Mouse (Mus musculus): ENCODE measurements around the gene Gys2. TPM values are rescaled to one million over a fixed set of nuclear protein-coding genes. Genes with fewer than 3 reads are reported as not detected.
"Not testable (repeated sequence)": the region's sequence is repeated elsewhere in the genome, so short reads cannot be mapped to it uniquely, and the experiment has no call there.

Gys2 gene
- polyA plus RNA-seq, 1 experiment from 2014 or later: not detected

DNA sequence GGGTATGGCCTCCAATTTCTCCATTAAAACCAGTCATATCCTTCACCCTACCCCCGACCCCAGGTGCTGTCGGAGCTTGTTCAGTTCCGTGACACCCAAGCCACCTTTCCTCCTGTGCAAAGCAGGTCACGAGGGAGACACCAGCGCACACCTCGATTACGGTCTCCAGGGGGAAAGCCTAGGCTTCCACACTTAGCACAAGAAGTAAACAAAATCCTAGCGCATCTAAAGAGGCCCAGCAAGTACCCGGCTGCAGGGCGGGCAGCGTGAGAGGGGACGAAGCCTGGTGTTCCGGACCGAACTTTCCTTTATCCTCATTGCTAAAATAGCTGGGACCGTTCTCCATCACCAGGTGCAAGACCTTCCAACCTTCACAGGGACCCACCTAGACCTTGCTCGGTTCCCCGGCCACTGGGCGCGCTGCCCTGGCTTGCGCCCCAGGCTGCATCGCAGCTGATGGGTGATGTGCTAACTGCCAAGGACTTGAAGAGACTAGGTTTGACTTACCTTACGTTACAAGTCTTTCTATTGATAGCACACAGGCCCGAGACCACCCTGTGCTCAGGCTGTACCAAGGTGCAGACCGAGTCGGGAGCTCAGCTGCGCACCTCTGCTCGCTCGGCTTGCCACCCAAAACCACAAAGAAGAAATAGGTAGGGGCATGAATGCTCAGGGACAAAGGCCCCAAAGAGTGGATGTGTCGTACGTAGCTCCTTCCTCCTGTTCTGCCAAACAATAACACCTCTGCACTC, 34.3 kb upstream of the Gys2 start:
- peak; percentile 68 for ATAC-seq
- Histone ChIP-seq H3K27ac (ENCODE audit: low read length) (peak overlapping the region; percentile 65), H3K4me1 (replicated peaks; ENCODE audit: control insufficient read depth, insufficient read depth, low read length) (peaks cover 21% of the 10 kb centered on the region)

DNA sequence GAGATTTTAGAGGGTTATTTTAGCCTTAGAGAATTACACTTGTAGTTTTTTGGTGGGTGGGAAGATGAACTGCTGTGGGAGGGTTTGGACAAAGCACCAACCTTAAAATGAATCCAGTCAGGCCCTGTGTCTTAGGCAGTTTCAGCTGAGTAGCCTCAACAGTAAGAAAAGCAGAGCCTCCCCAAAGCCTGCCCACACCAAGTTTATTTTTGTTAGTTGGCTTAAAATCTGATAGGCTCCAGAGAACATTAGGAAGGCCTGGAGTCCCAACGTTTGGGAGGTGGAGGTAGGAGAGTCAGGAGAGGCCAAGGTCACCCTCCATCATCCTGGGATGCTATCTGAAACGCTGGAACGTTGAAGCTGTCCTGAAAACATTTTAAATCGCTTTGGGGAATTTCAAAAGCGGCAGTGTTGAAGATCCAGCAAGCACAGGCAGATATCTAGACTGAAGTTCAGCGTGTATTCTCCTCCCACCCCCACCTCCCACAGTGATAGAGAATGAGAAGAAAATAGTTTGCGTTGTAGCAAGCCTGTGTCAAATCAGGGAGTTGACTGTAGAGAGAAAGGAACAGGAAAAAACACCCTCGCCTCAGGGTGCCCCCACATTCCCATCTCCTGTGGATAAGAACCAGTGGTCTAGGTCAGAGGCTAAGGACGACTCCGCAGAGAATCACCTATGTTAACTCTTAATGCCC, 33.6 kb upstream of the Gys2 start:
- ATAC-seq: no peak
- no peaks in the 10 kb centered on the region for H3K27me3 ChIP-seq (replicated peaks; ENCODE audit: control insufficient read depth, insufficient read depth, low read length)
- 8% methylated on average over 10 of the region's 10 CpGs for WGBS
- no peak overlapping the region for H3K27ac ChIP-seq (ENCODE audit: low read length)
- H3K4me2 ChIP-seq (ENCODE audit: low read length): peak overlapping the region; percentile 77
- no peaks in the 10 kb centered on the region for H3K9me3 ChIP-seq (ENCODE audit: control insufficient read depth, low read length)
- H3K9ac ChIP-seq (replicated peaks; ENCODE audit: low read depth, low read length): peak overlapping the region; percentile 79
- peak overlapping the region; percentile 80 for H3K4me3 ChIP-seq (replicated peaks; ENCODE audit: low read length)
- no peaks in the 10 kb centered on the region for H3K36me3 ChIP-seq (ENCODE audit: control insufficient read depth, insufficient read depth)
- peaks cover 21% of the 10 kb centered on the region for H3K4me1 ChIP-seq (replicated peaks; ENCODE audit: control insufficient read depth, insufficient read depth, low read length)

More for the DNA sequence above, 34.3 kb upstream of the Gys2 start:
- Histone ChIP-seq H3K4me2 (ENCODE audit: low read length) (peak overlapping the region; percentile 77), H3K36me3 (ENCODE audit: control insufficient read depth, insufficient read depth) (no peaks in the 10 kb centered on the region), H3K9ac (replicated peaks; ENCODE audit: low read depth, low read length) (peak overlapping the region; percentile 79), H3K4me3 (replicated peaks; ENCODE audit: low read length) (peak overlapping the region; percentile 80), H3K9me3 (ENCODE audit: control insufficient read depth, low read length) (no peaks in the 10 kb centered on the region), H3K27me3 (replicated peaks; ENCODE audit: control insufficient read depth, insufficient read depth, low read length) (no peaks in the 10 kb centered on the region)
- WGBS: under 1% methylated on average over 30 of the region's 30 CpGs

DNA sequence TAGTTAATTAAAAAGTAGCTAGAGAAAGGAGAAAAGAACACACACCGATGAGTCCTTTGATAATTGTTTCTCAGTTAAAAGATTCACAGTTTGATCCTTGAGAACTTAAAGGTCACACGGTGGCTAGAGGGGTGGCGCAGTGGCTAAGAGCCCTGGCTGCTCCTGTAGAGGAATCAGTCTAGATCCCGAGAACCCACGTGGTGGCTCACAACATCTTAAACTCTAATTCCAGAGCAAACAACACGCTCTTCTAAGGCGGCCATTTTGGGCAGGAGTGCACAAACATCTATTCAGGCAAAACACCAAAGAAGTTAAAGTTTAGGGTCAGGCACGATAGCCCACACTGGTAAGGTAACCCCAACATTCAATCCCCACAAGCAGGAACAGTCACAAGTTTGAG, 30.7 kb upstream of the Gys2 start:
- Histone ChIP-seq H3K36me3 (ENCODE audit: control insufficient read depth, insufficient read depth) (peaks cover 12% of the 10 kb centered on the region; the same call in 1 of the 2 replicates), H3K9ac (replicated peaks; ENCODE audit: low read depth, low read length) (no peak overlapping the region), H3K4me1 (replicated peaks; ENCODE audit: control insufficient read depth, insufficient read depth, low read length) (peaks cover 21% of the 10 kb centered on the region), H3K4me3 (replicated peaks; ENCODE audit: low read length) (no peak overlapping the region), H3K27ac (ENCODE audit: low read length) (no peak overlapping the region), H3K9me3 (ENCODE audit: control insufficient read depth, low read length) (no peaks in the 10 kb centered on the region), H3K4me2 (ENCODE audit: low read length) (no peak overlapping the region), H3K27me3 (replicated peaks; ENCODE audit: control insufficient read depth, insufficient read depth, low read length) (no peaks in the 10 kb centered on the region)
- ATAC-seq: no peak
- 60% methylated on average over 8 of the region's 8 CpGs for WGBS

DNA sequence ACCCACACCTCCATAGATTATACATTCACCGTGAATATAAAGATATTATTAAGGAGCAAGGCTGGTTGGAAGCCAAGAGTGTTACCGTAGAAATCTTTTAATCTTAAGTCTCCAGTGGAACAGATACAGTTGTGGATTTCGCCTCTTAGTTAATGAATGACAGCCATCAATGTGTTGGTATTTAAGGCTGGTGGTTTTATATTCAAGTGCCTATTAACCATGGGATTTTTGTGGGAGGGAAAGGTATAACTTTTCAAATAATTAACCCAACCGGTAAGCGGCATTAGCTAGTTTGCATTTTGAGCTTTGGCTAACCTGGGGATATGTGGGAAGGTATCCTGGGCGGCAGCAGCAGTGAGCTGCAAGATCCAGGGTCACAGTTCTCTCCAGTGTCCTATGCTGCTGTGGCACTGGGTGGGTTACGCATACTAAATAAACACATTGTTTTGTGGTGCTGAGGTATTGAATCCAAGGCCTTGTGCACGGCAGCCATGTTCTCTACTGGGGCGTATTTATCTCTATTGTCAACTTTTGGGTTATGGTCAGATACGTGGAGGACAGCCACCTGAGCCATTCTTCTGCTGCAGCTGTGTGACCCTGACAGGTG, 29.7 kb upstream of the Gys2 start:
- no peak for ATAC-seq
- H3K27ac ChIP-seq (ENCODE audit: low read length): no peak overlapping the region
- WGBS: 87% methylated on average over 10 of the region's 10 CpGs
- H3K4me3 ChIP-seq (replicated peaks; ENCODE audit: low read length): no peak overlapping the region
- no peaks in the 10 kb centered on the region for H3K9me3 ChIP-seq (ENCODE audit: control insufficient read depth, low read length)
- H3K9ac ChIP-seq (replicated peaks; ENCODE audit: low read depth, low read length): no peak overlapping the region
- H3K27me3 ChIP-seq (replicated peaks; ENCODE audit: control insufficient read depth, insufficient read depth, low read length): no peaks in the 10 kb centered on the region
- H3K4me1 ChIP-seq (replicated peaks; ENCODE audit: control insufficient read depth, insufficient read depth, low read length): peaks cover 16% of the 10 kb centered on the region
- H3K4me2 ChIP-seq (ENCODE audit: low read length): no peak overlapping the region
- peaks cover 22% of the 10 kb centered on the region for H3K36me3 ChIP-seq (ENCODE audit: control insufficient read depth, insufficient read depth)

DNA sequence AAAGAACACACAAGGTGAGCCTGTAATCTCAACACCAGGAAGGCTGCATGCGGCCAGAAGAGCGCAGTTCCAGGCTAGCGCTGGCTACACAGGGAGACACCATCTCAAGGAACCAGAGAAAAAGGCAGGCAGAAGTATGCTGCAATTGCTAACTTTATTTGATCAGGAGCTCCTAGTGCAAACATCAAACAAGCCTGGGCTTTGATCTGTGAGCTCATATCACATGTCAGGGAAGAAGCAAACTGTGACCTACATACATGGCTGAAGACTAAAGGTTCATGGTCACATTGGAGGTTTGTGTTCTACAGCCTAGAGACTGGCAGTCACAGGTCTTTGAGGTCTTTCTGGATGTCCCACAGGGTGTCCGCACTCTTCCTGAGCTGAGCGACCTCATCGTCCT, 17.2 kb upstream of the Gys2 start:
- not testable (repeated sequence) for H3K4me1 ChIP-seq (replicated peaks; ENCODE audit: control insufficient read depth, insufficient read depth, low read length); ATAC-seq; H3K27me3 ChIP-seq (replicated peaks; ENCODE audit: control insufficient read depth, insufficient read depth, low read length); H3K9ac ChIP-seq (replicated peaks; ENCODE audit: low read depth, low read length); H3K4me2 ChIP-seq (ENCODE audit: low read length); H3K27ac ChIP-seq (ENCODE audit: low read length); H3K9me3 ChIP-seq (ENCODE audit: control insufficient read depth, low read length); H3K4me3 ChIP-seq (replicated peaks; ENCODE audit: low read length)
- H3K36me3 ChIP-seq (ENCODE audit: control insufficient read depth, insufficient read depth): peaks cover 38% of the 10 kb centered on the region
- whole genome bisulfite sequencing: 98% methylated on average over 6 of the region's 6 CpGs

DNA sequence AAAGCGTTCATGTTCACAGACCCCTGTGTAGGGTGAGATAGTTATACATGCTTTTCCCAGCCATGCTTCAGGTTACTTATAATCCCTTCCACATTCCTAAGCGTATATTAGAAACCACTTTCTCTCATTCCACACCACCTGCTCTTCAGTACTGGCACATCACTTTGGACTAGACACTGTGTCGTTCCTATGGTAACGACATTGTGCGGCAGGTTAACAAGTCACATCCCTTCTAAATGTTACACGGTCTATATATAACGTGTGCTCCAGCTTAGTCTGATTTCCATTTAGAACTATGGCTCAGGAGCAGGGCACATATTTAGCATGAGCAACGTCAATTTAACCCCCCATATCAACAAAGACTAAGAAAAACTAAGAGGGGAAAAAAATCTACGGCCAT, 14.7 kb upstream of the Gys2 start:
- 88% methylated on average over 9 of the region's 9 CpGs for WGBS
- Histone ChIP-seq H3K4me2 (ENCODE audit: low read length) (no peak overlapping the region), H3K36me3 (ENCODE audit: control insufficient read depth, insufficient read depth) (peaks cover 29% of the 10 kb centered on the region), H3K9me3 (ENCODE audit: control insufficient read depth, low read length) (0 out of 2 replicates have a peak, but pooled peaks cover 2% of the 10 kb centered on the region), H3K4me1 (replicated peaks; ENCODE audit: control insufficient read depth, insufficient read depth, low read length) (no peaks in the 10 kb centered on the region), H3K9ac (replicated peaks; ENCODE audit: low read depth, low read length) (no peak overlapping the region), H3K27me3 (replicated peaks; ENCODE audit: control insufficient read depth, insufficient read depth, low read length) (no peaks in the 10 kb centered on the region), H3K4me3 (replicated peaks; ENCODE audit: low read length) (no peak overlapping the region), H3K27ac (ENCODE audit: low read length) (no peak overlapping the region)
- no peak for ATAC-seq

DNA sequence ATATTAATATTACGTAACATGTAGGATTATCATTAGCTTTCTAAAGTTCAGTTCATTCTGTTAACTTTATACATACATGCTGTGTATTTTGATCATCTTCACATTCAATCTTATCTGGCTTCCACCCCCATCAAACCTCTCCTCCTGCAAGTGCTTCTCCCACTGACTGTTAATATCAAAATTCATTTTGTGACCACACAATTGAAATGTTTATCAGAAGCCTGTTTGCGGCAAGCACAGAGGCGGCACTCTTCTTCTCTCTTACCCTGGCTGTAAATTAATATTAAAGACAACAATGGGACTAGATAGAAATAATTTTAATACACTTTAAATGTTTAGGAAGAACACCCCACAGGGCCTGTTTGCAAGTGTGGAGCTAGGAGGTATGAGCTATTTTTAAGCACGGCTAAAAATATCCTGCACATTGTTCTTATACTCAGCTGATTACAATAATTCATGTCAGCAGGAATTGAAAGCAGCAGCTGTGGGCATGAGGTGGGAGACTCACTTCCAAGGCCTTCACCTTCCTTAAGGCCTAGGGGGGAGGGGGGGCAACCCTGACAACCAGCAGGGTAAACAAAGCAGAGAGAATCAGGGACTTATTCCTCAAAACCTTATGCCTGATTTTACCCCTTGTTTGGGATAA, 12.7 kb upstream of the Gys2 start:
- H3K4me3 ChIP-seq (replicated peaks; ENCODE audit: low read length): no peak overlapping the region
- WGBS: 88% methylated on average over 4 of the region's 4 CpGs
- no peak overlapping the region for H3K9ac ChIP-seq (replicated peaks; ENCODE audit: low read depth, low read length)
- no peak overlapping the region for H3K4me2 ChIP-seq (ENCODE audit: low read length)
- no peaks in the 10 kb centered on the region for H3K4me1 ChIP-seq (replicated peaks; ENCODE audit: control insufficient read depth, insufficient read depth, low read length)
- no peak overlapping the region for H3K27ac ChIP-seq (ENCODE audit: low read length)
- ATAC-seq: no peak
- 0 out of 2 replicates have a peak, but pooled peaks cover 2% of the 10 kb centered on the region for H3K9me3 ChIP-seq (ENCODE audit: control insufficient read depth, low read length)
- H3K27me3 ChIP-seq (replicated peaks; ENCODE audit: control insufficient read depth, insufficient read depth, low read length): no peaks in the 10 kb centered on the region
- peaks cover 19% of the 10 kb centered on the region for H3K36me3 ChIP-seq (ENCODE audit: control insufficient read depth, insufficient read depth)

DNA sequence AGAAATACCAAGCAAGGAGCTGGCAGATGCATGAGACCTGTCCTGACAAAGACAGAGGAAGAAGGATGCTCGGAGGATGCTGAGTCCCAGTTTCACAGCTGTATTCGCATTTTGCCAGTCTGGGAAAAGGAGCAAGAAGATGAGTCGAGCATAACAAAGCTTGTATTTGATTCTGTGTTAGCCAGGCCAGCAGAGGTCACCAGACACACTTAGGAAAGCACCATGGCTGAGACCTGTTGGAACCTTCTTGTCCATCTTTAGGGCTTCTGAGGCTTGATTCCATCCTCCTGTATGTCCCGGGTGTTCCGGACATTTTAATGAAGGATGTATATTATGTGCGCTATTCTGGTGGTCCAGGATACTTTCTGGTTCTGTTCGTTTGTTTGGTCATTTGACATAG, 4.3 kb upstream of the Gys2 start:
- Histone ChIP-seq H3K27me3 (replicated peaks; ENCODE audit: control insufficient read depth, insufficient read depth, low read length) (no peaks in the 10 kb centered on the region), H3K9me3 (ENCODE audit: control insufficient read depth, low read length) (no peaks in the 10 kb centered on the region), H3K27ac (ENCODE audit: low read length) (no peak overlapping the region), H3K4me2 (ENCODE audit: low read length) (no peak overlapping the region), H3K36me3 (ENCODE audit: control insufficient read depth, insufficient read depth) (no peaks in the 10 kb centered on the region), H3K9ac (replicated peaks; ENCODE audit: low read depth, low read length) (no peak overlapping the region), H3K4me3 (replicated peaks; ENCODE audit: low read length) (no peak overlapping the region), H3K4me1 (replicated peaks; ENCODE audit: control insufficient read depth, insufficient read depth, low read length) (no peaks in the 10 kb centered on the region)
- 78% methylated on average over 7 of the region's 7 CpGs for WGBS
- no peak for ATAC-seq

DNA sequence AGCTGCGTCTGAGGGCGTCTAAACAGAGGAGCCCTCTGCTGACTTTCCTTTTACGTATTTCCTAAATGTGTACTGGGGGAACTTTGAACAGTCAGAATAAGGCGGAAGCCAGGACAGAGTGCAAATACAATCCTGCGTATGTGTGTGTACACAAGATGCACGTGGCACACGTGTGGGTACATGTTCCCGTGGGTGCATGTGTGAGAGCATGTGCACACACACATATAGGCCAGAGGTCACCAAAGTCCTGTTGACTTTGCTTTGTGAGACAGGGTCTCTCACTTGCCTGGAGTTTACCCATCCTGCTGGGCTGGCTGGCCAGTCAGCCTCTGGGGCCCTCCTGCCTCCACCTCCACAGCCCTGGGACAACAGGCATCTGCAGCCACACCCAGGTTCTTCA, 1.8 kb downstream of the Gys2 start:
- WGBS: 86% methylated on average over 8 of the region's 8 CpGs
- Histone ChIP-seq H3K27ac (ENCODE audit: low read length) (no peak overlapping the region), H3K4me1 (replicated peaks; ENCODE audit: control insufficient read depth, insufficient read depth, low read length) (no peaks in the 10 kb centered on the region), H3K4me3 (replicated peaks; ENCODE audit: low read length) (no peak overlapping the region), H3K36me3 (ENCODE audit: control insufficient read depth, insufficient read depth) (no peaks in the 10 kb centered on the region), H3K4me2 (ENCODE audit: low read length) (no peak overlapping the region), H3K27me3 (replicated peaks; ENCODE audit: control insufficient read depth, insufficient read depth, low read length) (no peaks in the 10 kb centered on the region), H3K9me3 (ENCODE audit: control insufficient read depth, low read length) (no peaks in the 10 kb centered on the region), H3K9ac (replicated peaks; ENCODE audit: low read depth, low read length) (no peak overlapping the region)
- ATAC-seq: no peak

Data from forebrain, embryonic 16.5 days (tissue).